Mouse (Mus musculus) MEL (cell line): ENCODE measurements around the gene Mtmr10. TPM values are rescaled to one million over a fixed set of nuclear protein-coding genes. Genes with fewer than 3 reads are reported as not detected.

ENCODE experiments used
- DNase-seq: peaks from one replicate; pipeline ENCODE4 v3.0.0; 2011; ENCODE audit warnings: low read depth, low spot score
- H3K27ac ChIP-seq: 2 replicates; pipeline ENCODE4 v1.5.1; 2012; ENCODE audit warnings: low read depth, mild to moderate bottlenecking, control low read depth, low read length, moderate library complexity; ENCODE audit not compliant: control insufficient read depth
- H3K27me3 ChIP-seq, 2 experiments: fragments of 150-350 bp in 1 of 2; sonication (generic) in 1 of 2; 2 replicates each; pipeline ENCODE4 v1.6.1; 2012; ENCODE audit warnings: low read length in 2 of 2, mild to moderate bottlenecking in 2 of 2, improper control_type of control experiment in 1 of 2, moderate library complexity in 1 of 2; ENCODE audit not compliant: insufficient read depth in 2 of 2, control insufficient read depth in 1 of 2
- H3K36me3 ChIP-seq, 2 experiments: 2 replicates each; pipeline ENCODE4 v1.6.1; 2012 to 2014; ENCODE audit warnings: low read length in 2 of 2, improper control_type of control experiment in 1 of 2, inconsistent platforms in 1 of 2, mild to moderate bottlenecking in 1 of 2; ENCODE audit not compliant: insufficient read depth in 2 of 2, control insufficient read depth in 1 of 2
- H3K4me1 ChIP-seq, 2 experiments: fragments of 150-350 bp in 1 of 2; sonication (generic) in 1 of 2; 2 replicates each; pipeline ENCODE4 v1.6.1; 2012; ENCODE audit warnings: low read length in 2 of 2, improper control_type of control experiment in 1 of 2, mild to moderate bottlenecking in 1 of 2; ENCODE audit not compliant: insufficient read depth in 2 of 2, control insufficient read depth in 1 of 2
- H3K4me3 ChIP-seq, 2 experiments: fragments of 150-350 bp in 1 of 2; sonication (generic) in 1 of 2; 2 replicates each; pipeline ENCODE4 v1.5.1; 2012; ENCODE audit warnings: low read depth in 2 of 2, low read length in 2 of 2, mild to moderate bottlenecking in 2 of 2, moderate library complexity in 2 of 2, control low read depth in 1 of 2, improper control_type of control experiment in 1 of 2; ENCODE audit not compliant: control insufficient read depth in 1 of 2, insufficient read depth in 1 of 2
- H3K79me2 ChIP-seq: 2 replicates; pipeline ENCODE4 v1.6.1; 2012; ENCODE audit warnings: mild to moderate bottlenecking, low read length, moderate library complexity; ENCODE audit not compliant: control insufficient read depth, poor library complexity, insufficient read depth
- H3K9ac ChIP-seq: 2 replicates; pipeline ENCODE4 v1.6.1; 2012; ENCODE audit warnings: low read depth, mild to moderate bottlenecking, control low read depth, low read length, moderate library complexity; ENCODE audit not compliant: control insufficient read depth, poor library complexity, severe bottlenecking
- H3K9me3 ChIP-seq: fragments of 150-350 bp; sonication (generic); replicated peaks from 2 replicates; pipeline ENCODE4 v1.6.1; 2012; ENCODE audit warnings: mild to moderate bottlenecking, low read length, improper control_type of control experiment, moderate library complexity; ENCODE audit not compliant: insufficient read depth
- BHLHE40 ChIP-seq: IDR thresholded peaks from 2 replicates; pipeline ENCODE4 v1.6.1; 2012; ENCODE audit warnings: low read depth, mild to moderate bottlenecking, inconsistent platforms, low read length, improper control_type of control experiment, borderline replicate concordance
- CTCF ChIP-seq, 3 experiments: IDR thresholded peaks in 2 of 3; conservative IDR thresholded peaks in 1 of 3; 2 replicates each; pipeline ENCODE4 v1.5.1; 2011 to 2012; ENCODE audit warnings: low read length in 3 of 3, low read depth in 2 of 3, mild to moderate bottlenecking in 2 of 3, improper control_type of control experiment in 1 of 3, inconsistent platforms in 1 of 3, mixed read lengths in 1 of 3, moderate library complexity in 1 of 3; ENCODE audit not compliant: control insufficient read depth in 1 of 3, insufficient read depth in 1 of 3, poor library complexity in 1 of 3, severe bottlenecking in 1 of 3
- EP300 ChIP-seq, 2 experiments: IDR thresholded peaks; 2 replicates each; pipeline ENCODE4 v1.6.1; 2011; ENCODE audit warnings: improper control_type of control experiment in 2 of 2, low read length in 2 of 2, low read depth in 1 of 2, mild to moderate bottlenecking in 1 of 2
- ETS1 ChIP-seq: IDR thresholded peaks from 2 replicates; pipeline ENCODE4 v1.6.1; 2012; ENCODE audit warnings: low read depth, mild to moderate bottlenecking, inconsistent platforms, low read length, improper control_type of control experiment, moderate library complexity
- GABPA ChIP-seq: IDR thresholded peaks from 2 replicates; pipeline ENCODE4 v1.6.1; 2012; ENCODE audit warnings: low read depth, mild to moderate bottlenecking, inconsistent platforms, low read length, improper control_type of control experiment, moderate library complexity
- MAX ChIP-seq: IDR thresholded peaks from 2 replicates; pipeline ENCODE4 v1.6.1; 2011; ENCODE audit warnings: low read length, improper control_type of control experiment
- MEF2A ChIP-seq: IDR thresholded peaks from 2 replicates; pipeline ENCODE4 v1.6.1; 2014; ENCODE audit warnings: low read depth, mild to moderate bottlenecking, inconsistent platforms, low read length, improper control_type of control experiment; ENCODE audit not compliant: poor library complexity, insufficient replicate concordance, severe bottlenecking; ENCODE audit errors: extremely low read depth
- MXI1 ChIP-seq: IDR thresholded peaks from 2 replicates; pipeline ENCODE4 v1.6.1; 2011; ENCODE audit warnings: mild to moderate bottlenecking, low read depth, low read length, improper control_type of control experiment
- MYB ChIP-seq: IDR thresholded peaks from 2 replicates; pipeline ENCODE4 v1.6.1; 2011; ENCODE audit warnings: mild to moderate bottlenecking, low read depth, low read length, improper control_type of control experiment
- MYC ChIP-seq: IDR thresholded peaks from 2 replicates; pipeline ENCODE4 v1.6.1; 2011; ENCODE audit warnings: low read depth, mild to moderate bottlenecking, low read length, improper control_type of control experiment, moderate library complexity
- NRF1 ChIP-seq: IDR thresholded peaks from 2 replicates; pipeline ENCODE4 v1.6.1; 2014; ENCODE audit warnings: low read depth, mild to moderate bottlenecking, inconsistent platforms, low read length, improper control_type of control experiment, moderate library complexity; ENCODE audit not compliant: poor library complexity, insufficient read depth, severe bottlenecking
- RAD21 ChIP-seq: IDR thresholded peaks from 2 replicates; pipeline ENCODE4 v1.6.1; 2011; ENCODE audit warnings: mild to moderate bottlenecking, low read depth, low read length, improper control_type of control experiment
- RCOR1 ChIP-seq: IDR thresholded peaks from 2 replicates; pipeline ENCODE4 v1.6.1; 2012; ENCODE audit warnings: low read depth, mild to moderate bottlenecking, inconsistent platforms, low read length, improper control_type of control experiment
- SIN3A ChIP-seq: IDR thresholded peaks from 2 replicates; pipeline ENCODE4 v1.6.1; 2012; ENCODE audit warnings: low read length, improper control_type of control experiment, inconsistent platforms
- SMC3 ChIP-seq: IDR thresholded peaks from 2 replicates; pipeline ENCODE4 v1.6.1; 2011; ENCODE audit warnings: low read depth, low read length, improper control_type of control experiment
- TAL1 ChIP-seq: IDR thresholded peaks from 2 replicates; pipeline ENCODE4 v1.6.1; 2012; ENCODE audit warnings: mild to moderate bottlenecking, inconsistent platforms, low read length, moderate library complexity, mixed read lengths
- TCF12 ChIP-seq: IDR thresholded peaks from 2 replicates; pipeline ENCODE4 v1.6.1; 2014; ENCODE audit warnings: low read depth, mild to moderate bottlenecking, inconsistent platforms, low read length, improper control_type of control experiment, moderate library complexity
- USF1 ChIP-seq: IDR thresholded peaks from 2 replicates; pipeline ENCODE4 v1.6.1; 2014; ENCODE audit warnings: low read depth, mild to moderate bottlenecking, inconsistent platforms, low read length, improper control_type of control experiment, moderate library complexity
- ZKSCAN1 ChIP-seq: IDR thresholded peaks from 2 replicates; pipeline ENCODE4 v1.6.1; 2012; ENCODE audit warnings: low read depth, mild to moderate bottlenecking, inconsistent platforms, low read length, improper control_type of control experiment, moderate library complexity
- polyA plus RNA-seq, 2 experiments: library from polyadenylated mRNA; stranded (reverse) in 1 of 2; unstranded in 1 of 2; fragments of >175 nt in 1 of 2; fragments of >200 nt in 1 of 2; gene quantifications; 2 replicates each; pipeline versions ENCODE4 v1.2.1 to v1.2.4; 2012; ENCODE audit warnings: low replicate concordance in 2 of 2, low read depth in 1 of 2; ENCODE audit not compliant: insufficient read length in 2 of 2, insufficient read depth in 1 of 2, missing spikeins in 1 of 2
- total RNA-seq: library from RNA; depleted of rRNA; stranded (reverse); fragments of 300-350 nt; gene quantifications from 2 replicates; pipeline ENCODE4 v1.2.3, GENCODE M21; 2012

The Mtmr10 gene
- total and polyA plus RNA-seq, 3 experiments, result 1.7 to 2.4 TPM; not detected in 1

DNA sequence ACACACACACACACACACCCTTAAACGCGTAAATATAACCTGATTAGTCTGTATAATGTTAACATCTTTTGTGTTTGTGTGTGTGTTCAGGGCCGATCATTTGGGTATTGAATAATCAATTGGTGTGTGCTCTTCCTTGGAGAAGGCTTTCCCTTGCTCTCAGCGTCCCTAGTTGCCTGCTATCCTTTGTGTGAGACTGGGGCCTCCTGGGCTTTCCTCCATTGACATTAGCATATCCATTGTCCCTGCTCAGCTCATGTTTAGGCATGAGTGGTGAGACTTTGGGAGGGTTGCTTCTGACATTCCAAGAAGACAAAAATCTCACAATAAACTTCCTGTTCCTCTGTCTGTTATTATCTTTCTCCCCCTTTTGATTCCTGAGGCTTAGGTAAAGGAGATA, 15.5 kb upstream of the Mtmr10 start:
- H3K9ac ChIP-seq, result no peak overlapping the region
- no peaks in the 10 kb centered on the region for H3K9me3 ChIP-seq
- no peak for DNase-seq
- H3K4me3 ChIP-seq, result no peak overlapping the region
- no peaks in the 10 kb centered on the region for H3K4me1 ChIP-seq
- no peak for TF ChIP-seq MXI1
- TF ChIP-seq BHLHE40, result no peak
- no peak for TF ChIP-seq ZKSCAN1
- TF ChIP-seq TAL1, result no peak
- TF ChIP-seq MEF2A, result no peak
- no peak for TF ChIP-seq SMC3
- no peak for TF ChIP-seq MAX
- no peak for TF ChIP-seq SIN3A
- H3K27ac ChIP-seq, result no peak overlapping the region
- H3K36me3 ChIP-seq, result no peaks in the 10 kb centered on the region
- no peaks in the 10 kb centered on the region for H3K79me2 ChIP-seq
- peaks cover 0 to 3% of the 10 kb centered on the region in 2 experiments; a peak in 2 of 4 replicates for H3K27me3 ChIP-seq

DNA sequence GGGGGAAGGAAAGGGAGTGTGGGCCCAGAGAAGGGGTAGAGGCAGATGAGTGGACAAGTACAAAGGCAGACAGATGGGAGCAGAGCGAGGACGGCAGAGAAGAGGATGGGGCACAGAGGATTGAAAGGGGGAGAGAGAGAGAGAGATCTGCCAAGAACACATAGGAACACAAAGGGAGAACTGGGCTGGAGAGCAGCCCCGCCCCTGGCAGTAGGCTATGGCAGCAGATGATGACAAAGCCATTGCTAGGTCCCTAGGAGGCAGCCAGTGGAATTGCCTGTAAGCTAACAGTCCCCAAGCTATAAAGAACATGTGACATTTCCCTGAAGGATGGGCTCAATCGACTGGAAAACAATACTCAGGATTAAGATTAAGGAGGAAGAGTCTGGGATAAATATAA, 11.9 kb upstream of the Mtmr10 start:
- Histone ChIP-seq H3K9ac (no peak overlapping the region), H3K9me3 (no peaks in the 10 kb centered on the region), H3K79me2 (no peaks in the 10 kb centered on the region), H3K4me3 (no peak overlapping the region), H3K27ac (no peak overlapping the region), H3K27me3 (peaks cover 0 to 3% of the 10 kb centered on the region in 2 experiments; a peak in 2 of 4 replicates), H3K36me3 (no peaks in the 10 kb centered on the region), H3K4me1 (no peaks in the 10 kb centered on the region)
- DNase-seq, result no peak
- TF ChIP-seq BHLHE40 (no peak), SIN3A (no peak), ETS1 (no peak), MYC (no peak), NRF1 (no peak)

DNA sequence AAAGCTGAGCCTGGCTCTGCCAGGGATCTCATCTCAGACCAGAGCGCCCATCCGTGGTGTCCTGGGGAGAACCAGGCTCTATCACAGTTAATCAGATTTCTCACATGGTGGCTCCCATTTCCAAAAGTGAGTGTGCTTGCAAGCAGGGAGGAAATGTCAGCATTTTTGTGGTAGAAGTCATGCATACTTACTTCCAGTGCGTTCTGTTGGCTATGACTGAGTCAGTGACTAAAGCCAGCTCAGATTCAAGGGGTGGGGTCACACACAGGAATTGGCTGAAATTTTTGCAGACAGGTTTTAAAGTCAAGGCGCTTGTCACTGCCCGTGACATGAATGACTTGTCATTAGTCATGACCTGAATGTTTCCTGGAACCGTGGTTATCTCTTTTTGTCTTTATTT, 10.5 kb upstream of the Mtmr10 start:
- Histone ChIP-seq H3K27me3 (peaks cover 0 to 4% of the 10 kb centered on the region in 2 experiments; a peak in 2 of 4 replicates), H3K9me3 (no peaks in the 10 kb centered on the region), H3K4me1 (no peaks in the 10 kb centered on the region), H3K36me3 (no peaks in the 10 kb centered on the region), H3K27ac (no peak overlapping the region), H3K9ac (no peak overlapping the region), H3K4me3 (no peak overlapping the region), H3K79me2 (no peaks in the 10 kb centered on the region)
- DNase-seq, result no peak
- TF ChIP-seq CTCF (IDR thresholded peaks at IDR 0.05 in 2 of 3, conservative IDR thresholded peaks at IDR 0.05 in 1 of 3; ENCODE audit: control insufficient read depth in 1 of 3, insufficient read depth in 1 of 3, low read depth in 2 of 3, low read length in 3 of 3, poor library complexity in 1 of 3, severe bottlenecking in 1 of 3) (no peak), RCOR1 (no peak), MYB (no peak), EP300 (IDR thresholded peaks at IDR 0.05; ENCODE audit: low read depth in 1 of 2, low read length in 2 of 2) (no peak), USF1 (no peak), GABPA (no peak), ETS1 (no peak), RAD21 (no peak), TCF12 (no peak), NRF1 (no peak)
